Mouse (Mus musculus): Measurements from ENCODE around the gene Ctsc. TPM values are rescaled to one million over a fixed set of nuclear protein-coding genes. Genes with fewer than 3 reads are reported as not detected.

Ctsc gene
- 107 TPM for polyA plus RNA-seq (2017; shearing (Covaris generic))

GRCm38 (mm10) chr7:88277858-88278627, at the start of gene Ctsc:
TSS of gene Ctsc (plus strand) at chr7:88278085.

Other genes with a start within 250 kb of the Ctsc start
- gene Rab38, start 152.2 kb downstream of the Ctsc start, polyA plus RNA-seq (2017; shearing (Covaris generic)) = 0.18 TPM

All from CD4-positive, CD25-positive, alpha-beta regulatory T cell (primary cell).